Mouse (Mus musculus) lung, adult 2 months (tissue): Measurements from ENCODE around the gene Bpnt1. TPM values are rescaled to one million over a fixed set of nuclear protein-coding genes. Genes with fewer than 3 reads are reported as not detected.
A peak's percentile ranks its signal among the peaks of the same experiment; 100 is the strongest.
"Not testable (repeated sequence)": the region's sequence is repeated elsewhere in the genome, so short reads cannot be mapped to it uniquely, and the experiment has no call there.

Source experiments
- DNase-seq: peaks from one replicate; pipeline ENCODE4 v3.0.0; 2022
- H3K4me1 ChIP-seq: fragments of 200-500 bp; 2 replicates; pipeline ENCODE4 v1.6.1; 2011; ENCODE audit warnings: low read length; ENCODE audit not compliant: control insufficient read depth, insufficient read depth
- H3K4me3 ChIP-seq: fragments of 200-500 bp; replicated peaks from 2 replicates; pipeline ENCODE3; 2011; ENCODE audit warnings: low read depth, mild to moderate bottlenecking, control low read depth, low read length; ENCODE audit errors: extremely low read depth
- CTCF ChIP-seq: fragments of 200-500 bp; IDR thresholded peaks from 2 replicates; pipeline ENCODE4 v1.5.1; 2011; ENCODE audit warnings: mild to moderate bottlenecking, low read length, control low read depth; ENCODE audit not compliant: insufficient read depth
- POLR2A ChIP-seq: fragments of 200-500 bp; IDR thresholded peaks from 2 replicates; pipeline ENCODE4 v1.6.1; 2011; ENCODE audit warnings: low read depth, mild to moderate bottlenecking, control low read depth, low read length, borderline replicate concordance; ENCODE audit errors: extremely low read depth
- WGBS: fragments of 180-500 bp; shearing (Covaris S2); methylation state at CpG from one replicate; pipeline ENCODE4 v1.1.7; 2018; 5-methylcytosine and 5-hydroxymethylcytosine counted together
- polyA plus RNA-seq: library from polyadenylated mRNA; depleted of rRNA; stranded (reverse); fragments of >200 nt; gene quantifications from 2 replicates; pipeline ENCODE4 v1.2.3, GENCODE M21; 2012

Bpnt1 gene
- polyA plus RNA-seq, 1 experiment, result 45.1 TPM

DNA sequence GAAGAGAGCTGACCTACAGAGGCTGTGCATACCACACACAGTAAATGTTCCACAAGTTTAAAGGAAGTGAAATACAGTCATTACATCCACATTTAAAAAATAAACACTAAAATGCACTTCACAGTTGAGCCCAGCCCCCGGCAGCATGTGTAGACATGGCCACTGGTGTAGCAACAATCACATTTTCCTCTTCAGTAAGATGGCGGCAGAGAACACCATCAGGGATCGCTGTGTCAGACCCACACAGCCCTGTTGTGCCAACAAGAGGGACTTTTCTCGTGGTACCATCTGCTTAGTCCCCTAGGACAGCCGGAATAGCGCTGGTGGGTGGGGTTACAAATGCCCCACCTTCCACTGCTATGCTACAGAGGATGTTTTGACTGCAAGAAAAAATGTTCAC is 29.1 kb upstream of the Bpnt1 start:
- WGBS, result 95% methylated on average over 6 of the region's 6 CpGs
- no peak for TF ChIP-seq POLR2A
- no peak for TF ChIP-seq CTCF
- H3K4me1 ChIP-seq, result no peaks in the 10 kb centered on the region
- H3K4me3 ChIP-seq, result no peak overlapping the region
- no peak for DNase-seq

DNA sequence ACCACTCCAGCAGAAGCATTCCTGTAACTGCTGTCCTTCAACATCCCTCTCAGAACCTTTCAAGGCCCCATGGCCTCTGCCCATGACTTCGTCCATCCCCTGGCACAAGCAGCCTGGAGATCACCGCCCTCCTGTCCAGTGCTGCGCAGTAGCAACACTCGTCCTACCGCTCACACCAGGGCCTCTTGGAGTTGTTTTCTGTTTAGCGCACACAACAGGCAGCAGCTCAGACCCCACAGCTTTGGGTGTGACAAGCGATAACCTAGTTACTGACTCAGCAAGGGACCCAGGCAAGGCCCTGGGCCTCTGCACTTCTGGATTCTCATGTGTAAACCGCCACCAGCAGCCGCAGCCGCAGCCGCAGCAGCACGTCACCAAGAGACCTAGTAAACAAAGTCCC is 25.1 kb upstream of the Bpnt1 start:
- Histone ChIP-seq H3K4me1 (no peaks in the 10 kb centered on the region), H3K4me3 (no peak overlapping the region)
- no peak for DNase-seq
- 97% methylated on average over 12 of the region's 12 CpGs for WGBS
- TF ChIP-seq POLR2A (no peak), CTCF (no peak)

DNA sequence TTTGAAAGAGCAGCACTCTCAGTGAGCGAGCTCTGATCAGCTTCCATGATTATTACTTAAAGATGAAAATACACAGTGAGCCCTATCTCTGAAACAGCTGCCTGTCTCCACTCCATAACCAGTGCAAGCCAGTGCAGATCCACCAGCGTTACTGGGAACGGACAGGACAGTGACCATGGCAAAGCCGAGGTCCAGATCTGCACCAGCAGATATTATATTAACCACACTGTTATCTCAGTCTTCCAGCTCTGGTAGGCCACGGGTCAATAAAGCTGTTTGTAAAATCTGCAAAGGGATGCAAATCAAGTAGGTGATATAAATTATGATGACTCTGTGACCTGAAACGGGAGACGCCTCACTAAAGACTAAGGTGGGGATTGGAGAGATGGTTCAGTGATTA is 24.3 kb upstream of the Bpnt1 start:
- DNase-seq, result no peak
- WGBS, result 92% methylated on average over 7 of the region's 7 CpGs
- TF ChIP-seq POLR2A (no peak), CTCF (no peak)
- Histone ChIP-seq H3K4me3 (no peak overlapping the region), H3K4me1 (no peaks in the 10 kb centered on the region)

DNA sequence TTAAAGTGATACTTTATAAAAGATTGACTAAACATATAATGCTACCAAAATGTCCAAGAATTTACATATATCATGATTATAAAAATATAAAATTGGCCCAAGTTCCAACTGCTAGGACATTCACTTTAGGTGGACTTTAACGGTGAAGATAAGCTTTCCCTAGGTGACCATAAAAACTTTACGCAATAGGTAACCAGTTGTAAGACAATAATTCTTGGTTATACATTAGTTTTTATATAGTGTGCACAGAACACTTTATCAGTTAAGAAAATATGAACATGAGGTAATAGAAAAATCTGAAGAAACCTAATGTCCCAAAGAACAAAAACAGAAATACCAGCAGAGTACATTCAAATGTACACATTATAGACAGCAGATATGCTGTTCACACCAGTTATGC is 23.6 kb upstream of the Bpnt1 start:
- Histone ChIP-seq H3K4me1 (no peaks in the 10 kb centered on the region), H3K4me3 (no peak overlapping the region)
- no peak for DNase-seq
- TF ChIP-seq CTCF (no peak), POLR2A (no peak)
- WGBS, result 92% methylated on average over 2 of the region's 2 CpGs

DNA sequence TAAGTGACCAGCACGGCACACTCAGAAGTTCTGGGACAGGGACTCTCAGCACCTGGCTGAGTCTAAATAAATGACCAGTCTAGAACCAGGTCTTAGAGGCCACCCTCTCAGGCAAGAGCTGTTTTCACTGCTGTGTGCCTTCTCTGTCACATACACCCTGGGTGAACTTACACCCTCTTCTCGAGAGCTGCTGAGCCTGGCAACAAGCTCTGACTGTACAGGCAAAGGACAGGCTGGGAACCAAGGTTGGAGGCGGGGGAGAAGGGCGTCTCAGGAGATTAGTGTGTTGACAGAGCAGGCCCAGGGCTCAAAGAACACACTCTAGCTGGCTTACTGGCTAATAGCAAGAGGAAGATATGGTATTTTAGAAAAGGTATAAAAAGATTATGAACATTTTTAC is 23.0 kb upstream of the Bpnt1 start:
- no peak overlapping the region for H3K4me3 ChIP-seq
- 57% methylated on average over 4 of the region's 4 CpGs for WGBS
- peak; percentile 13 for DNase-seq
- H3K4me1 ChIP-seq, result no peaks in the 10 kb centered on the region
- TF ChIP-seq CTCF (no peak), POLR2A (no peak)

DNA sequence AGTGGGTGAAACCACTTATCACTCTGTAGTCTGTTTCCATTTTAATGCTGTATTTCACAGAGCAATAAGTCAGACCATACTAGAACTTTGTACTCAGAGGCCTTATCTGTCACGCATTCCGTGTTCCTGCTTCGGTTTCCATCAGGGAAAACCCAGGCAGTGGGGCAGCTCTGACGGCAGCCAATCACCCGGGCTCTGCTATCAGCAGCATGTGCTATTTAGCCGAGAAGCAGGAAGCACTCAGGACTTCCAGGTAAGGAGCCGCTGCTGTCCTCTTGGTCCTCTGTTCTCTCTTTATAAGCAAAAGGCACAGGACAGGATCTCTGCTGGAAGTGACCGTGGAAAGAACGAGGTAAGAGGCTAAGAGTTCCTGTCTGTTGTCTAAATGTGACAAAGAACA is 20.0 kb upstream of the Bpnt1 start:
- TF ChIP-seq POLR2A (no peak), CTCF (no peak)
- Histone ChIP-seq H3K4me1 (no peaks in the 10 kb centered on the region), H3K4me3 (no peak overlapping the region)
- no peak for DNase-seq
- WGBS, result 73% methylated on average over 9 of the region's 9 CpGs

DNA sequence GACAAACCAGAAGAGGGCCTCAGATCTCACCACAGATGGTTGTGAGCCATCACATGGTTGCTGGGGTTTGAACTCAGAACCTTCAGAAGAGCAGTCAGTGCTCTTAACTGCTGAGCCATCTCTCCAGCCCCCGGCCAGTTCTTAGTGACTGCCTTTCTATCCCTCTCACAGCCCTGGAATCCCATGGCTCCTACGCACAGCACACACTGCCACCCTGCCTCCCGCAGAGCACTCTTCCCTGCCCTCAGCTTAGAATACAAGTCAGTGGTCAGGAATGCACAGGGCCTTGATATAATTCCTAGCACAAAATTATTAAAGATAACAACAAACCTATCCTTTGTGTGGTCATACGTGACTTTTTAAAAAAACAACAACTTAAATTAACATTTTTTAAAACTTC is 17.4 kb upstream of the Bpnt1 start:
- Histone ChIP-seq H3K4me3 (no peak overlapping the region), H3K4me1 (no peaks in the 10 kb centered on the region)
- WGBS, result 90% methylated on average over 4 of the region's 4 CpGs
- TF ChIP-seq CTCF (no peak), POLR2A (no peak)
- no peak for DNase-seq

DNA sequence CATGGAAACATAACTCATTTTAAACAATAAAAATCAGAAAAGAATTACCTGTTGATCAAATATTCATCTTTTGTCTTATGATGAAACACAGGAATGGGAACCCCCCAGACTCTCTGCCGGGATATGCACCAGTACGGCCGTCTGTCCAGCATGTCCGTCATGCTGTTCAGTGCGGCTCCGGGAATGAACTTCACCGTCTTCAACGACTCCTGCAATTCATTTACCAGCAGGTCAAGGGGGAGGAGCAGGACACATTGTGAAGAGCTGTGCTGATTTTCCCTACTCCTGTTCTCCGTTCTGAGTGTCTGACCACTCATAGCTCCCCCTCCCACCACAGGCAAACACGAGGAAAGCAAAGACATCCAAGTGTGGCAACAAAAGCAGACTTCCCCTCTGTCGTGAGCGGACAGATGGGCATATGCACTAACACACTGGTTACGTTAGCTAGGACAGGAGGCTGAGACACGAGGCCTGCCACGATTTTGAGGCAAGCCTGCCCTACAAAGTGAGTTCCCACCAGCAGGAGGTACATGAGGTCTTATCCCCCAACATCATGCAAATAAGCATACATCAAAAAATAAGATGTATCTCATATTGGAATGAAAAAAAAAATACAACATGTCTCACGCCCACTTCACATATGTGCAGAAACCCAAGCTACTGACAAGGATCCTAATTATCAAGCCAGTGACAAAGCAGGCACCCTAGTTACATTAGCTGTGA is 15.9 kb upstream of the Bpnt1 start:
- DNase-seq, result no peak
- no peak overlapping the region for H3K4me3 ChIP-seq
- H3K4me1 ChIP-seq, result no peaks in the 10 kb centered on the region
- TF ChIP-seq POLR2A (no peak), CTCF (no peak)
- WGBS, result 81% methylated on average over 16 of the region's 16 CpGs

DNA sequence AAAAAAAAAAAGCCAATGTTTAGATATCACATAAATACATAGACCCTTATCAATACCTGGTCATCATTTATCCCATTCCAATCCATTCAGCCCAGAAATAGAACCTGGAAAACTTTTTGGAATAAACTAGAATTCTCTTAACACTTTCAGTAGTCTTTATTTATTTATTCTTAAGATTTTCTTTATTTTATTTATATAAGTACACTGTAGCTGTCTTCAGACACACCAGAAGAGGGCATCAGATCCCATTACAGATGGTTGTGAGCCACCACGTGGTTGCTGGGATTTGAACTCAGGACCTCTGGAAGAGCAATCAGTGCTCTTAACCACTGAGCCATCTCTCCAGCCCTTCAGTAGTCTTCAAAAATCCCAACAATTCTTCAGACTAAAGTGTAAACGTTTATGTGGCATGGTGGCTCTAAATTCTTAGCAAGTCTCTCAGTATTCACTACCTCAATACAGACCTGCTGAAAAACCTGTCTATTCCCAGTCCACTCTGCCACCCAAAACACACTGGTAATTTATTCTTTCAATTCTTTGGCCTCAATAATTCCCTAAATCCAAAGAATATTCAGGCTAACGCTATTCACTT is 4.1 kb upstream of the Bpnt1 start:
- not testable (repeated sequence) for H3K4me3 ChIP-seq, H3K4me1 ChIP-seq
- WGBS, result 39% methylated on average over 3 of the region's 3 CpGs

DNA sequence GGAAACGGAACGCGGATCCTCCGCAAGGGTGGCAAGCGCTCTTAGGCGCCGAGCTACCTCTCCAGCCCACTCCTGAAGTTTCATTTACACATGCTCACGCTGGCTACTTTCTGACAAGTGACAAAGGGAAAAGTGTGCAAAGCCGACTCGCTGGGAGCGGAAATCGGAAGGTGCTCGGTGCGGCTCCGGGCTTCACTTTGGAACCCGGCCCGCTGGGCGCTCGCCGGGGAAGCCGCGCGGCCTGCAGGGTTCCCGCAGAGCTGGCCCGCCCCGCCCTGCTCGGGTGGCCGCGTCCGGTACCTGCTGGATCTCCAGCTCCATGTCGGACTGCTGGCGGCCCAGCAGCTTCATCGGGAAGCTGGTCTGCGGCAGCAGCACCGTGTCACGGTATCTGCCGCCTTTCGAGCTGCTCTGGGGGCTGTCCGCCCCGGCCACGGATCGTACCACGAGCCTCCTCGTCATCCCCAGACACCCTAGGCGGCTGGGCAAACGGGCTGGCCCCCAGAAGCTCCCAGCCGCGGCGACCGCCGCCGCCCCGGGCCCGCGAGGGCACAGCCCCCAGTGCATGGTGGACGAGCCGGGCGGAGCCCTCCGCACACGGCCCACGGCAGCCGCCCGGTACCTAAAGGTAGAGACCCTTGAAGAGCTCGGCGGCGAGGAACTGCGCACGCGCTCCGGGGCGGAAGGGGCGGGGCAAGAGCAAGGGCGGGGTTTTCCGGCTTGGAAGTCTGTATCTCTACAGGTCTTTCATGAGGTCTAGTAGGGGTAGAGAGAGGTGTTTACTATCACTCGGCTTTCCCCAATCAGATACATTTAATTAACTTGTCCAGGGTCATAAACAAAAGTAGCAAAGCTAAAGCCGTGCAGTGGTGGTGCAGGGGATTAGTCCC is 3.0 kb upstream of the Bpnt1 start, which contains the start of gene Iars2:
Gene Iars2 (minus strand): TSS at position 676 of the 890 bp plus-strand sequence.
- WGBS, result under 1% methylated on average over 76 of the region's 76 CpGs
- DNase-seq, result peak; percentile 96

More for the DNA sequence above, 4.1 kb upstream of the Bpnt1 start:
- not testable (repeated sequence) for DNase-seq

More for the DNA sequence above, 3.0 kb upstream of the Bpnt1 start, which contains the start of gene Iars2:
- peak; percentile 77; the same call in 1 of the 2 replicates for TF ChIP-seq POLR2A
- no peak for TF ChIP-seq CTCF
- Histone ChIP-seq H3K4me1 (peaks cover 7% of the 10 kb centered on the region), H3K4me3 (peak within 1 kb of the TSS; percentile 71)
